Comparison of ENCODE assay signal across 8 mouse cellular contexts in the genomic region with DNA sequence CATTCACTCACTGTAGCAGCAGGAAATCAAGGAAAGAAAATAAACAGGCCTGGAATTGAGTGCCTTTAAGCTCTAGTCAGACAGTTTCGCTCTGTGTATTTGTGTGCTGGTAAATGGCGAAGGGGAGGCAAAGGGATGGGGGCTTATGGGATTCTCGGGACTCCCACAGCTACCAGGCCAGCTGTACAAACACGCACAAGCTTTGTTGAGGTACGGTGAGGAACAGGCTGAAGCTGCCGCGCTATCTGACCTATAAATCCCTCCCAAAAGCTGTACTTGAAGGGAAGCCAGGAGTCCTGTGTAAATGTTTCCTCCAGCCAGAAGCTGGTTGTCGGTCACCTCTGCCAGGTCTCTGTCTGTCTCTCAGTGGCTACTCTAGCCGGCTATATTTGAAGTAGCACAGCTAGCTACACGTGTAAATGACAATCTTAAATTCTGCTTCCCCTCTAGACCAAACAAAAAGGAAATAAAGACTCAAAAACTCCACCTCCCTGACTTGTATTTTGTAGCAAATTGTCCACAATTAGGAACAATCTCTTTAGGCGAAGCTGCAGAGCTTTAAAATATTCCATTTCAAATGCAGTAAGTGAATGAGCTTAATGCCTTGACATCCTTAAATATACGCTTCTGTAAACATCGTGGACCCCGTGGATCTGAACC.
A peak's percentile ranks its signal among the peaks of the same experiment; 100 is the strongest.
DNase-seq lines count a peak whose midpoint lies in the region; ATAC-seq lines count a peak whose summit lies in the region.

No protein-coding gene starts in this region.

- H3K27ac ChIP-seq in intestine, embryonic 16.5 days (ENCODE audit: low read length), result no peak overlapping the region
- H3K27ac ChIP-seq in stomach, embryonic 16.5 days (ENCODE audit: low read length), result peak overlapping the region; percentile 76

- H3K27me3 ChIP-seq in intestine, embryonic 16.5 days (replicated peaks; ENCODE audit: control insufficient read depth, insufficient read depth, low read length), result no peaks in the 10 kb centered on the region
- H3K27me3 ChIP-seq in stomach, embryonic 16.5 days (ENCODE audit: control insufficient read depth, insufficient read depth, low read length), result no peaks in the 10 kb centered on the region

- H3K4me3 ChIP-seq in intestine, embryonic 16.5 days (ENCODE audit: low read length), result no peak overlapping the region
- H3K4me3 ChIP-seq in stomach, embryonic 16.5 days (replicated peaks; ENCODE audit: low read length), result peak overlapping the region; percentile 21

- H3K36me3 ChIP-seq in intestine, embryonic 16.5 days (ENCODE audit: control insufficient read depth, insufficient read depth, low read length), result no peaks in the 10 kb centered on the region
- H3K36me3 ChIP-seq in stomach, embryonic 16.5 days (ENCODE audit: control insufficient read depth, insufficient read depth, low read length), result no peaks in the 10 kb centered on the region

- no peak for ATAC-seq in cerebellum, adult (ENCODE audit: insufficient number of reproducible peaks, low FRiP score, low TSS enrichment)
- no peak for ATAC-seq in intestine, embryonic 16.5 days
- peak; percentile 25; the same call in 1 of the 2 replicates for ATAC-seq in stomach, embryonic 16.5 days (ENCODE audit: insufficient read depth, low FRiP score)

- H3K4me2 ChIP-seq in intestine, embryonic 16.5 days (ENCODE audit: low read depth, low read length), result peak overlapping the region; percentile 27; the same call in 1 of the 2 replicates
- peak overlapping the region; percentile 47 for H3K4me2 ChIP-seq in stomach, embryonic 16.5 days (ENCODE audit: low read depth, low read length)

- 15% methylated on average over 14 of the region's 14 CpGs for whole genome bisulfite sequencing in intestine, embryonic 16.5 days
- 12% methylated on average over 14 of the region's 14 CpGs for WGBS in stomach, embryonic 16.5 days

- peaks cover 3% of the 10 kb centered on the region; the same call in 1 of the 2 replicates for H3K4me1 ChIP-seq in intestine, embryonic 16.5 days (ENCODE audit: control insufficient read depth, insufficient read depth, low read length)
- peaks cover 11% of the 10 kb centered on the region for H3K4me1 ChIP-seq in stomach, embryonic 16.5 days (ENCODE audit: control insufficient read depth, insufficient read depth, low read length)

- no peaks in the 10 kb centered on the region for H3K9me3 ChIP-seq in intestine, embryonic 16.5 days (ENCODE audit: control insufficient read depth, low read length)
- no peaks in the 10 kb centered on the region for H3K9me3 ChIP-seq in stomach, embryonic 16.5 days (replicated peaks; ENCODE audit: control insufficient read depth, low read length)

- peak overlapping the region; percentile 44; the same call in 1 of the 2 replicates for H3K9ac ChIP-seq in intestine, embryonic 16.5 days (ENCODE audit: low read depth, low read length)
- H3K9ac ChIP-seq in stomach, embryonic 16.5 days (ENCODE audit: low read length), result peak overlapping the region; percentile 54

- DNase-seq in cerebellum, adult 9-10 months, result peak; percentile 2
- DNase-seq in retina, postnatal 1 day, result peak; percentile 26
- DNase-seq in retina, embryonic 14.5 days (ENCODE audit: low spot score), result no peak
- DNase-seq in lung, postnatal 10 days, result no peak
- no peak for DNase-seq in thymus, postnatal 25 days

Comparison
In these comparisons a context has a peak if more than half of its experiments do, and no peak if none do; other contexts are left out.
1. DNase-seq: peak in cerebellum, adult 9-10 months (single experiment) and retina, postnatal 1 day (single experiment); none in retina, embryonic 14.5 days (single experiment), lung, postnatal 10 days (single experiment) and thymus, postnatal 25 days (single experiment).